Mouse (Mus musculus) stomach, embryonic 14.5 days (tissue): ENCODE data around the gene Rhbdd3. TPM values are rescaled to one million over a fixed set of nuclear protein-coding genes. Genes with fewer than 3 reads are reported as not detected.

ENCODE experiments used
- polyA plus RNA-seq: library from polyadenylated mRNA; unstranded; fragments of >200 nt; fragmentation: Nextera tagmentation; extraction: Ambion mirVana; gene quantifications from 2 replicates; pipeline ENCODE4 v1.2.1, GENCODE M21; 2014

Rhbdd3 gene
- polyA plus RNA-seq, 1 experiment from 2014 or later, result 29.7 TPM

Other genes with a start within 250 kb of the Rhbdd3 start
- 31.9 and 41.8 TPM in 2 replicates for gene Nf2, start 249.4 kb upstream of the Rhbdd3 start, polyA plus RNA-seq
- gene Nipsnap1, start 225.0 kb upstream of the Rhbdd3 start, polyA plus RNA-seq, result 58.0 and 62.4 TPM in 2 replicates
- 38.1 and 40.1 TPM in 2 replicates for gene Thoc5, start 203.6 kb upstream of the Rhbdd3 start, polyA plus RNA-seq
- gene Nefh, start 150.9 kb upstream of the Rhbdd3 start, polyA plus RNA-seq, result 0.78 and 0.88 TPM in 2 replicates
- gene Ap1b1, start 112.1 kb upstream of the Rhbdd3 start, polyA plus RNA-seq, result 53.8 and 54.2 TPM in 2 replicates
- gene Rasl10a, start 40.8 kb upstream of the Rhbdd3 start, polyA plus RNA-seq, result 1.2 and 1.3 TPM in 2 replicates
- gene Gas2l1, start 33.6 kb upstream of the Rhbdd3 start, polyA plus RNA-seq, result 22.9 and 27.9 TPM in 2 replicates
- gene Ewsr1, start 340 bp downstream of the Rhbdd3 start, polyA plus RNA-seq, result 467 and 495 TPM in 2 replicates
- 45.9 and 56.9 TPM in 2 replicates for gene Emid1, start 53.3 kb downstream of the Rhbdd3 start, polyA plus RNA-seq
- 16.1 and 17.4 TPM in 2 replicates for gene Kremen1, start 162.6 kb downstream of the Rhbdd3 start, polyA plus RNA-seq